Mouse (Mus musculus) macrophage (primary cell): ENCODE results near the gene Chd1l. TPM values are rescaled to one million over a fixed set of nuclear protein-coding genes. Genes with fewer than 3 reads are reported as not detected.

Experiments used
- H3K27ac ChIP-seq: fragments of 350-480 bp; formaldehyde crosslinking; 2 replicates; pipeline ENCODE4 v1.9.0; 2021
- H3K36me3 ChIP-seq: fragments of 350-480 bp; formaldehyde crosslinking; 2 replicates; pipeline ENCODE4 v1.9.0; 2021; ENCODE audit errors: inconsistent target
- H3K4me3 ChIP-seq: fragments of 350-480 bp; formaldehyde crosslinking; 2 replicates; pipeline ENCODE4 v1.9.0; 2021; ENCODE audit errors: inconsistent target
- H3K79me2 ChIP-seq: fragments of 350-480 bp; formaldehyde crosslinking; 2 replicates; pipeline ENCODE4 v1.9.0; 2021; ENCODE audit errors: inconsistent target
- whole genome bisulfite sequencing: methylation state at CpG from one replicate; pipeline ENCODE4 v1.1.7; 2026; ENCODE audit warnings: inconsistent platforms; ENCODE audit not compliant: missing documents; 5-methylcytosine and 5-hydroxymethylcytosine counted together
- polyA plus RNA-seq: library from polyadenylated mRNA; stranded (reverse); fragments of 250-400 nt; gene quantifications from 3 replicates; pipeline ENCODE4 v1.2.4, GENCODE M21; 2018; ENCODE audit warnings: inconsistent platforms

Gene Chd1l
- polyA plus RNA-seq, 1 experiment from 2014 or later = 7.8 TPM

GRCm38 (mm10) chr3:97524835-97525234 lies 85.2 kb downstream of the Chd1l start:
- Histone ChIP-seq H3K27ac (no peak overlapping the region), H3K4me3 (no peak overlapping the region), H3K79me2 (no peaks in the 10 kb centered on the region), H3K36me3 (no peaks in the 10 kb centered on the region)
- WGBS = 88% methylated on average over 5 of the region's 5 CpGs

DNA sequence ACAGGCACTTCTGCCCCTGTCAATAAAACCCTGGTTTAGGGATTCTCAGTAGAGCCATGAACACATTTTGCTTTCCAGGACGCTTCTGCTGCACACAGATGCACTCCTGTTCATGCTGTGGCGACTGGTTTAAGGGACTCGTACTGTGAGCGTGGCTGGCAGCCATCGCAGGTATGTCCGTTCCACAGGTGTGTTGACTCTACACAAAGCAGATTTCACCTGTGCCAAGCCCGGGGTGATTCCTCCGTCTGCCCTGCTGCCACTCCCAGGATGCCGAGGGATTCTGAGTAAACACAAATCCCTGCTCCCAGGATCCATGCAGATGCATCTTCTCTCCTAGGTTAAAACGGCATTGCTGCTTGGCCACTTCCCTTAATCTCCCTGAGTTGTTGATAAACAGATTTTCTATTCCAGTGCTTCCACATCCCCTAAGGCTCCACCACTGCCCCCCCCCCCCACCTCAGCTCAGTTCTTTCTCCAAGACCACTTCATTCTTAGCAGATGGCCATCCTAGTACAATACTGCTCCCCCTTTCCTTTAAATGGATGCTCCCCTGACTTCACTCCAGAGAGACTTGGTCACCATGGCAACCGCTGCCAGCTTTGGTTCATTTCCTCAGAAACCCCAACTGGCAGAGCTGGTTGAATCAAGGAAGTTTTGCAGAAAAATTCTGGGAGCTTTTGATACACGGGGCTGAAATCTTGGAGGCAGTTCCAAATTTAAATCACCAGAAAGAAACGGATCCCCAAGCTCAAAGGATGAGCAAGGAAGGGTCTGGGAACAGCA lies 87.9 kb downstream of the Chd1l start:
- WGBS = 79% methylated on average over 13 of the region's 13 CpGs
- Histone ChIP-seq H3K36me3 (no peaks in the 10 kb centered on the region), H3K27ac (no peak overlapping the region), H3K79me2 (no peaks in the 10 kb centered on the region), H3K4me3 (no peak overlapping the region)

DNA sequence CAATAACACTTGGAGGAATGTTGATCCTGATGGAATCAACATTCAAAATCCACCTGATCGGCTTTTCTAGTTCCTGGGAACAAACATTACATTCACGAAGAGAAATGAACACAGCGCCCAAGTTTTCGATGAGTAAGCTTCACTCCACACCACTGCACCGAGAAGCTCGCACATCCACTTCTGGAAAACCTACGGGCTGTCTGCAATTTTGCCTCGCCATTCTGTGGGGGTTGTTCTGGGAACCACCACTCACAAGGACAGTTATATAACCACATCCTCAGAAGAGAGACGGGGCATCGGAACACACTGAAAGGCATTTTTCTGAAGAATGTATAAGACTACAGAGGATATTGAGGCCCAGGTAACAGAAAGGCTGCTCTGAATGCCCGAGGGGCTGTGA lies 90.1 kb downstream of the Chd1l start:
- Histone ChIP-seq H3K36me3 (no peaks in the 10 kb centered on the region), H3K4me3 (no peak overlapping the region), H3K79me2 (no peaks in the 10 kb centered on the region), H3K27ac (no peak overlapping the region)
- 93% methylated on average over 11 of the region's 11 CpGs for WGBS

- 89% methylated on average over 3 of the region's 3 CpGs for WGBS
- Histone ChIP-seq H3K36me3 (no peaks in the 10 kb centered on the region), H3K4me3 (no peak overlapping the region), H3K27ac (no peak overlapping the region), H3K79me2 (no peaks in the 10 kb centered on the region)
Measured at GRCm38 (mm10) chr3:97512296-97512695, 97.7 kb downstream of the Chd1l start.

Other genes with a start within 250 kb of the Chd1l start
- not detected in 3 replicates for gene Olfr1402, start 188.2 kb downstream of the Chd1l start, polyA plus RNA-seq
- gene Fmo5, start 18.6 kb upstream of the Chd1l start, polyA plus RNA-seq = 3.4 to 9.3 TPM (median 7.6 TPM) in 3 replicates
- gene Prkab2, start 48.0 kb upstream of the Chd1l start, polyA plus RNA-seq = 4.9 to 7.3 TPM (median 6.5 TPM) in 3 replicates
- not detected in 3 replicates for gene Gm17651, start 64.5 kb upstream of the Chd1l start, polyA plus RNA-seq